Mouse (Mus musculus) CH12.LX (cell line): ENCODE results near the gene Lingo3.

Experiments
- CHD1 ChIP-seq: IDR thresholded peaks from 2 replicates; pipeline ENCODE4 v1.6.1; 2012; ENCODE audit warnings: low read depth, low read length, improper control_type of control experiment, inconsistent platforms
- CTCF ChIP-seq, 2 experiments: IDR thresholded peaks in 1 of 2; conservative IDR thresholded peaks in 1 of 2; 2 replicates each; pipeline ENCODE4 v1.5.1; 2011 to 2012; ENCODE audit warnings: low read depth in 2 of 2, low read length in 2 of 2, improper control_type of control experiment in 1 of 2, inconsistent platforms in 1 of 2, mild to moderate bottlenecking in 1 of 2, moderate library complexity in 1 of 2

DNA sequence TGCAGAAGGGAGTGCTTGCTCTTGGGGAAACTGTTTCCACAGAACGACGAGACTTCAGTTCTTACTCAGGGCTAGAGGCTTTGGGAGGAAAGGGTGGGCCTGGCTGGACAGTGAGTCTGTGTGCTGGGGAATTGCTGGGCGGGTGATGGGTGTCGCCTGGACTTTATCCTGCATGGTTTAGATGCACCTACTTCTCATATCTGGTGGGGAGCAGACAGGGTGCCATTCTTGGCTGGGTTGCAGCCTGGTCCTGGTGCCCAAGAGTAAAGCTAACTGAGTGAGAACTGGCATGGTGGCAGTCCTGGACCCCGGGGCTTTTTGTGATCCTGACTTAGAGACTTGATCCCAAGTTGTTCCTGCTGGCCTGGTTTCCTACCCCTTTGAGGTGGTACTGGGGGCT, 13.1 kb upstream of the Lingo3 start:
- no peak for TF ChIP-seq CTCF (conservative IDR thresholded peaks at IDR 0.05 in 1 of 2, IDR thresholded peaks at IDR 0.05 in 1 of 2; ENCODE audit: low read depth in 2 of 2, low read length in 2 of 2)
- no peak for TF ChIP-seq CHD1
